Mouse (Mus musculus) G1E (cell line): ENCODE data around the gene Tnfsf12.

Experiments
- CTCF ChIP-seq: IDR thresholded peaks from 2 replicates; pipeline ENCODE4 v1.5.1; 2012; ENCODE audit warnings: low read depth, low read length, inconsistent platforms, mixed read lengths
- GATA1 ChIP-seq: IDR thresholded peaks from 2 replicates; pipeline ENCODE4 v1.6.1; 2012; ENCODE audit warnings: borderline replicate concordance, low read length, inconsistent platforms, mixed read lengths
- TAL1 ChIP-seq: conservative IDR thresholded peaks from 2 replicates; pipeline ENCODE4 v1.6.1; 2012; ENCODE audit warnings: low read depth, low read length, inconsistent platforms, mixed read lengths

DNA sequence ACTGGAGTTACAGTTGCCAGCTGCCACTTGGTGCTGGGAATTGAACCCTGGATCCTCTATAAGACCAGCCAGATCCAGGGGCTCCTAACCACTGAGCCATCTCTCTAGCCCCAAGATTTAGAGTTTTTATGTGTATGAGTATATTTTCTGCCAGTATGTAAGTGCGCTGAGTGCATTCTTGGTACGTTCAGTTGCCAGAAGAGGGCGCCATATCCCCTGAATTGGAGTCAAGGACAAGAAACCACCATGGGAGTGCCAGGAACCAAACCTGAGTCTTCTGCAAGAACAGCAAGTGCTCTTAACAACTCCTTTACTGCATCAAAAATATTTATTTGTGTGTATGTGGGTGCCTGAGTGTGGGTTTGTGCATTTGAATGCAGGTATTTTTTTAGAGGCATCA lies 33.4 kb upstream of the Tnfsf12 start:
- TF ChIP-seq GATA1 (no peak), CTCF (peak; percentile 26; the same call in 1 of the 2 replicates), TAL1 (no peak)
